Mouse (Mus musculus) hematopoietic stem cell, adult 5-6 weeks (primary cell): Measurements from ENCODE around the gene Pex5. TPM values are rescaled to one million over a fixed set of nuclear protein-coding genes. Genes with fewer than 3 reads are reported as not detected.
A peak's percentile ranks its signal among the peaks of the same experiment; 100 is the strongest.
"Not testable (repeated sequence)": the region's sequence is repeated elsewhere in the genome, so short reads cannot be mapped to it uniquely, and the experiment has no call there.

Source experiments
- ATAC-seq, 2 experiments: fragments of 125-278 bp in 1 of 2; replicated peaks in 1 of 2; 2 replicates each; pipeline ENCODE4 v1.8.0; 2016 to 2017; ENCODE audit warnings: inconsistent platforms in 2 of 2, mild to moderate bottlenecking in 2 of 2, moderate number of reproducible peaks in 2 of 2, low read depth in 1 of 2, moderate TSS enrichment in 1 of 2; ENCODE audit not compliant: low FRiP score in 2 of 2, poor library complexity in 2 of 2, severe bottlenecking in 2 of 2, insufficient read depth in 1 of 2, low TSS enrichment in 1 of 2
- total RNA-seq: library from RNA; stranded (forward); fragments of 172-1452, 232-1000 nt; gene quantifications from 2 replicates; pipeline ENCODE4 v1.2.3, GENCODE M21; 2017

Gene Pex5
- total RNA-seq, 1 experiment from 2014 or later = 23.6 TPM

DNA sequence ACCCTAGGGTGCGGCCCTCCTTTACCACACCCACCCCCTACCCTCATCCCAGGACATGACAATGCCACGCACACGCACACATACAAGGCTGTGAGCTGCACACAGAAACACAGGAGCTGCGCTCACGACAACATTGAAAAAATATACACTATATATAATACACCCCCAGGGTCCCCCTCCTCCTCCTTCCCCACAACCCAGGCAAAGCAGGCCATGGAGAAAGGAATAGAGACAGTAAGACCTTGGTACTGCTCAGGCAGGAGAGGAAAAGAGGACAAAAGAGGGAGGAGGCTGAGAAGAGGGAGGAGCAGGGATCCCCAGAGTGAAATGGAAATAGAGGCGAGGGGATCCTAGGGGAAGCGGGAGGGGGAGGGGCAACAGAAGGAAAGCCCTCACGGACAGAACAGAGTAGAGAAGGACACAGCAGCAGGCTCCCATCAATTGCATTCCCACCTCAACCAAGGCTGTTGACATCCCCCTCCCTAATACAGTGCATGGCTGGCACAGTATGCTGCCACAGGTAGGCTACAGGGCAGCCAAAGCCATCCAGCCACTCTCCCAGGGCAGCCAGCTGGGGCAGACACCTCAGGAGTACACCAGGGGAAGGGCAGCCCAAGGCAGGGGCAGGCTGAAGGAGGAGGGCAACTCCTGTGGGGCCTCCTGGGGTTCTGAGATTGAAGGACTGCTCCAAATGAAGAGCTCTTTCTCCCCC is 16.1 kb upstream of the Pex5 start:
- ATAC-seq = no peak

DNA sequence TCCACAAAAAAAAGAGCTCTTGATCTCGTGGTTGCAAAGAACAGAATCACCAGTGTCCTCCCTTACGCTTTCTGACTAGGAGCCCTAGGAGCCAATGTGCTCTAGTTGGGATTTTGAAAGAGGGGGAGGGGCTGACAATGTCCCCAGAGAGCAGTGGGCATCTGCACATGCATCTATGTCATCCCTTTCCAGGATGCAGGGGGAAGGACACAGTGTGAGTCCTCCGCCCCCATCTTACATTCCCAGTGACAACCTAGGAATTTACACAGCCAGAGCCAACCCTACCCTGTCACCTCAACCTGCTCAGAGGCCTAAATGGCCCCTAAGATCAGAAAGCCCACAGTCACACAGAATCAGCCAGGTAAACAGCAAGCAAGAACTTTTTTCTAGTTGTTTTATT is 15.5 kb upstream of the Pex5 start:
- no peak for ATAC-seq

DNA sequence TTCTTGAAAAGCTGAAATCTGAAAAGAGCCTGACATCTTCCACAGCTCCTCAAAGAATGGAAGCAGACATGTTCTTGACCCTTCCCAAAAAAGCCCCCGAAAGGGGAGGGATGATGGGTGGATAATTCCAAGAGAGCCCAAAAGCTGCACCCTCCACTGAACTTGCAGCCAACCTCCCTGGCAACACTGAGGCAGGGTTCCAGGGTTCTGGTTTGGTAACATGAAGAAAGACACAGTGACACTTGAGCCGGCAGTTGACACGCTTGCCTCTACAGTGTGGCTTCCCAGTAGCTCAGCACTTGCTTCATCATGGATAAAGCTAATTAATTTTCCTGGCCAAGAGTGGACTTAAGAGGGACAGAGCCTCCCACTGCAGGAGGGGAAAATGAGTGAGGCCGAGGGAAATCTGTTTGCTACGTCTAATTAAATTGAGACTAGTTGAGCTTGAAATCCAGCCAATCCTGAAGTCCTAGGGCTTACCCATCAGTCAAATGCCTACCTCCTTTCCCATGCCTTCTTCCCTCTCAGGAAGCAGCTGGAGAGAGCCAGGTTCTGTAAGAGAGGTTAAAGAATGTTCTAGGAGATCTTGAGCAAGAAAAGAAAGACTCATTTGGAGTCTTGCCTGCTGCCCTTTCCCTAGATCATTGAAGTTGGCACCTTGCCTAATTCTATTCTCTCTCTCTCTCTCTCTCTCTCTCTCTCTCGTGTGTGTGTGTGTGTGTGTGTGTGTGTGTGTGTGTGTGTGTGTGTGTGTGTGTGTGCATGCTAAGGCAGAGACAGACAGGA is 13.1 kb upstream of the Pex5 start:
- no peak for ATAC-seq

DNA sequence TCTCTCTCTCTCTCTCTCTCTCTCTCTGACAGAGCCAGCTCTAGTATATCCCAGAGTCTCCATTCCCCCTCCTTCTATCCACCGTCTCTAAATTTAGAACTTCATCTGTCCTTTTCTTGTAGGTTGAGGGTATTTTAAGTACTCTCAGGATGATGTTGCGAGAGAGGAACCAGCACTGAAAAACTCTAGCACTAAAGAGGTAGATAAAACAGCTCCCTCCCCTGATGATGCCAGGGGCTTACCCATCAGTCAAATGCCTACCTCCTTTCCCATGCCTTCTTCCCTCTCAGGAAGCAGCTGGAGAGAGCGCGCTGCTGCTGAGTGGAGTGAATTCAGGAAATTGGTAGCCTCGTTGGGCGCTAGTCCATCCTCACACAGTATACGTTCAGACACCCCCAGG is 12.4 kb upstream of the Pex5 start:
- ATAC-seq = no peak

DNA sequence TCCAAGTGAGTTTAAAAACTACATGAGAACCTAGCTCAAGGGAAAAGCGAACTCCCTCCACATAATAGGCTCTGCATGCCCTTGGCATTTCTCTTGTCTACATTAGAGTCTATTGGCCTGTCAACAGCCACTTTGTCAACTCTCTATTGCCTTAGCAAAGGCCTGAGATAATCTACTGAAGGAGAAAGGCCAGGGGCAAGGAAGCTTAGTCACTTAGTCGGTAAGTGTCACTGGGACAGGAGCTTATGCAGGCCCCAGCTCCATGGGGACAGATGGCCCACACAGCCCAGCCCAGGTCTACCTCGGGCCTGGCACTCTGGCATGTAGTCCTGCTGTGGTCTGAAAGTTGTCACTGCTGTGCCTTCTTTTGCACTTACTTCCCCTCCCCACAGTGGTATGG is 11.7 kb upstream of the Pex5 start:
- ATAC-seq = no peak

DNA sequence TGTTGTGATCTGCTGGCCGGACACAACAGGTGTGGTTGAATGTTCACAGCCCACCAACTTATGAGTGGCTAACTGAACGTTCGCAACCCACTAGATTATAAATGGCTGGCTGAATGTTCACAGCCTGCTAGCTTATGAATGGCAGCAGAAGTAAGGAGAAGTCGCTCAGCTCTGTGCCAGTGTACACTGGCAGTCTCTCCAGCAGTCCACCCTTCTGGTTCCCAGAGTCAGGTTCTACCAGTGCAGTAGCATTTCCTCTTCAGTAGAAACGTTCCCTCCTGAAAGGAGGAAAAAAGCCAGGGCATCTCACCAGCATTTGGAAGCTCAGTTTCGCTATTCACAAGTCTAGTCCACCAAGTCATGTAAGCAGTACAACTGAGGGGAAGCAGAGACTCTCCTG is 10.7 kb upstream of the Pex5 start:
- ATAC-seq = peak in 1 of 2 experiments; percentile 18; a peak in 1 of 4 replicates

DNA sequence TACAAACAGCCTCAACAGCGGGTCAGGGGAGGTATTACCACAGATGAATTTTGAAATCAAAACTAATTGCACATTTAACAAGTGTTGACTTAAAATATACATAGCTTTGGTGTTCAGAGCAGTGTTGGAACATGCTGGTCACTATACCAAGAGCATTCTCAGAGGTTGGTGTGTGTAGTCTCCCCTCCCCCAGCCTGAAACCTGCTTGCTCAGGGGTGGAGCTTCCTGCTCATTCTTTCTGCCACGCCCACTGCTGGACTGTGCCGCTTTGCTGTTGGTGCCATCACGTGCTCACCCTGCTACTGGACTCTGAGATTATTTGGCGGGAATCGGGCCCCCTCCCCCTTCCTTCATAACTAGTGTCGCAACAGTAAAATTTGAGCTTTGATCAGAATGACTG is 10.2 kb upstream of the Pex5 start:
- ATAC-seq = not testable (repeated sequence)

DNA sequence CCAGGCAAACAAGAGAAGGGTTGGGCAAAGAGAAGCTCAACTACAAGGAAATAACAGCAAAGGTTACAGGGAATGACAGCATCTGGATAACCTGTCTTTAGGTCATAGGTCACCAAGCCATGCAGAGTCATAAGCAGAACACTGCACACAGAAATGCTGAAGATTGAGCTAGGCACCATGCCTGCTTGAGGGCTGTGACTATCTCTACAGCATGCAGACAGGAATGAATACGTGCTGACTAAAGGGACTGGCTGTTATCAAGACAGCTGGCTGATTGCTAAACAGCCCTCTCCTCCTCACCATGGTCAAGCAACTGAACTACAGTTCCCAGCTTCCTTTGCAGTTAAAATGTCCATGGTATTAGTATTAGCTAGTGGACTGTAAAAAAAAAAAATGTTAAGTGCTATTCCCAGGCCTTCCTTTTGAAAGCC is 9.2 kb upstream of the Pex5 start:
- ATAC-seq = peak in 1 of 2 experiments; percentile 18; a peak in 1 of 4 replicates

DNA sequence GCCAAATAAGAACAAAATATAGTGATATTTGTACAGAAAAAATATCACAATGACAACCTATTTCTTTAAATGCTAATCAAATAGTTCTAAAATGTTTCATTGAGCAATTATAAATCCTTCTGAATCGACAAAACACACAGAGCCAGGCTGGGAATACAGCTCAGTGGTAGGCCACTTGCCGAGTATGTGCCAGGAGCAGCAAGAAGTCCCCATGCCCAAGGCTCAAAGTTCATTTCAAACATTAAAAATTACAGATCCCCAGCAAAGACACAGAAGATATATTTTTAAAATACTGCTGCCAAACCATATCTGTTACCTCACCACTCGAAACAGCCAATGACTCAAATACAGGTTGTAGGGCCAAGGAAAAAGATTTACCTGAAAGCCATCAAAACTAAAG is 3.8 kb upstream of the Pex5 start:
- no peak for ATAC-seq

DNA sequence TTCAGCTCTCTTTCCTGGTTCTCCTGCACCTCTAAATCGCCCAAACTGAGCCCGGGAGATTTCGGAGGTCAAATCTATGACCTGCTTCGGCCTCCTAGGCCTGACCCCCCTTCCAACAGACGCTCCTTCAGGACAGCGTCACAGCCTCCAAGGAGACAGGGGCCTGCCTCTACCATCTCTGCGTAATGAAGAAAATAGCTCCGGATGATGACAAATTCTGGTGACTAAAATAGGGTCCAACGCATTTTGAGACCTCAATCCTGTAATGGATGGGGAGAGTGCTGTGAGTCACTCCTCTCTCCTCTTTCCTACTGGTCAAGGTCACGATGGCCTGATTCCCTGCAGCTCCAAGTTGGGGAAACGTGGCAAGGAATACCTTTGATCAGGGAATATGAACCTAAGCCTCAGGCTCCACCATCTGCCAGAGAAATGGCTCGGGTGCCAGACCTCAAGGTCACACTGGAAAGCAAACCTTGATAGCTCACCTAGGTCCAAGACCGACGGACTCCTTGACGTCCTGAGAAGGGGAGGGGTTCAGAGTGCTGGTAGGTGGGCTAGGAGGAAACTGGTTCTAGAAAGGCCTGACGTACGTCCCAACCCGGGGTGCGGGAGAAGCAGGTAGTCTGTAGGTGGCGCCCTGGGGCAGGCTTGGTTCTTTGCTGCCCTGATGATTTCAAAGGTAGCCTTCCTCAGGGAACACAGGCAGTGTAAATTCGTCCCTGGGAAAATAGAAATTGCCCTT is 651 bp upstream of the Pex5 start:
- peak; percentile 86 to 87 for ATAC-seq

DNA sequence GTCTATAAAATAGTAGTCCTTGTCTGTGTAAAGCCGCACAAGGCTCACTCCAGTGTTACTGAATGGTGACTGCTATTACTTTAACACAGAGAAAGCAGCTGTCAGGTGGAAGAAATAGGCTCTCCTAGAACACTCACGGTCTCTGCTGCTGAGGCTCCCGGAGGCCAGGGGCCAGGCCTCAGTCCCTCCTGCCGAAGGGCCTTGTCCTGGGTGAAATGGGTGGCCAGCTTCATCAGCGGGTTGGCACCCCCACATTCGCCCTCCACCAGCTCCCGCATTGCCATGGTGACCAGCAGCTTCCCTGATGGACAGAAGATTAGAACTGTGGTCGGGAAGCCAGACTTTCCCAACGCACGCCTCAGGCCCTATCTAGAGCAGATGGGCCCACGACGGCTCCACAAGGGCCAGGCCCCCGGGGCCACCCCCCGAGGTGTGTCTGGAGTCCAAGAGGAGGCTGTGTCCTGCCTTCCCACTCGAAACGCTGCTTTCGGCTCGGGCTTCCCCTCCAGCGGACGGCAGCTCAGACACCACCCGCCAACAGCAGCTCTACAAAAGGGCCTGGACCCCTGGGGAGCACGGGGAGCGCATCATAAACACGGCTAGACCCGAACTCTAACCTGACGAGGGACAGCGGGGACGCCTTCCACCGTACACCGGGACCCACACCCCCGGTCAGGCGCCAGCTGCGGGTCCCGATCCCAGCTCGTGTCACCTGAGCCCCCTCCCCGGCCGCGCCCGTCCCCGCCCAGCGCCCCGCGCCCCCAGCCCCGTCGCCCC is 529 bp downstream of the Pex5 start:
- peak; percentile 16 to 33 for ATAC-seq

DNA sequence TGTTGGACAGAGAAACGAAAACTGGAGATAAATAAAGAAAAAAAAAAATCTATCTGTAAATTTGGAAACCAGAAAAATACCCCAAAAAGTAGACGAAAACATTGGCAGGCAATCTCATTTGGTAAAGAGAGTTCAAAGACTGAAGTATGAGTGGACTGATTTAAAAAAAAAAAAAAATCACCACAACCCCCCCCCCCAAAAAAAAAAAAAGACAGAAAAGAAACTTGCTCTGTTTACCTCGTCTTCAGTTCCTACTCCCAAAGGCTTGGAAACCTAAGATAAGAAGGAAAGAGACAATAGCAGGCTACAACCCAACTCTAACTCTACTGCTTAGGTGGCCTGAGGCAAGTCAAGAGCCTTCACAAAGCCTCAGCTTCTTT is 1.1 kb downstream of the Pex5 start:
- no peak for ATAC-seq

DNA sequence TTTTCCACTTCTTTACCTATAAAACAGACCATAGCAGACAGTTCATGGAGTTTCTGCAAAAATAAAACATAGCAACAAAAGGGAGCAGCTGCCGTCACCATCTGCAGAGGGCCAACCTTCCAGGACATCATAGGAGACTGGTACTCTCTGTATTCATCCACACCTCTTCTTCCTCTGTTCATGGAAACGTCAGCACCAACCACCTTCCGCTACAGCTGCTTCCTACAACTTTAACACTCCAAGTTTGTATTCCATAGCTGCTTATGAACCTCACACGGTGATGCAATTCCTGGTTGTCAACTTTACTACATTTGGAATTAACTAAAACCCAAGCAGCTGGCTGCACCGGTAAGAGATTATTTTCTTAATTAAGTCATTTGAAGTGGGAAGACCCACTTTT is 6.5 kb downstream of the Pex5 start:
- ATAC-seq = no peak

DNA sequence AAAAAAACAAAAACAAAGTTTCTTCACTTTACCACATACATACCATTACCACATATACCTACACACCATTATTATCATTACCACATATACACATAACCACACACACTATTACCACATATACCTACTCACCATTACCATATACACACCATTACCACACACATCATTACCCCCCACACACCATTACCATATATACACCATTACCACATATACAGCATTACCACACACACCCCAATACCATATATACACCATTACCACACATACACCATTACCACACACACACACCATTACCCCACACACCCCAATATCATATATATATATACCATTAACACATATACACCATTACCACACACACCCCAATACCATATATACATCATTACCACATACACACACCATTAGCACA is 7.7 kb downstream of the Pex5 start:
- peak in 1 of 2 experiments; percentile 50; a peak in 1 of 4 replicates for ATAC-seq

DNA sequence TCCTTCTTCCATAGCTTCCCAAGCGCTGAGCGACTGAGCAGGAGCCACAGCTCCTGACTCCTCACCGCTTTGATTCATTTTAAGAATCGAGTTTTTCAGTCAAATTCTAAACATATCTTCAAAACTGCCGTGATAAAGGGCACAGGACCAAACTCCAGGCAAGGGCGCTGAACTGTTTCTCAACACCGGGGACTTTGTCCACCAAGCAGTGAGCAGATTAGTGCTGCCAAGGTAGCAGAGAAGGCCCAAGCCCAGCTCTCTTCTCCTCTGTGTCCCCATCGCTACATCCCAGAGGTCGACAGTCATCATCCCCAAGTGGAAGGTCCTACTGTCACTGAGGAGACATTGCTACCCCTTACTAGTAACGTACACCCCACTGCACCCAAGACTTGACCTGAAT is 8.5 kb downstream of the Pex5 start:
- no peak for ATAC-seq

DNA sequence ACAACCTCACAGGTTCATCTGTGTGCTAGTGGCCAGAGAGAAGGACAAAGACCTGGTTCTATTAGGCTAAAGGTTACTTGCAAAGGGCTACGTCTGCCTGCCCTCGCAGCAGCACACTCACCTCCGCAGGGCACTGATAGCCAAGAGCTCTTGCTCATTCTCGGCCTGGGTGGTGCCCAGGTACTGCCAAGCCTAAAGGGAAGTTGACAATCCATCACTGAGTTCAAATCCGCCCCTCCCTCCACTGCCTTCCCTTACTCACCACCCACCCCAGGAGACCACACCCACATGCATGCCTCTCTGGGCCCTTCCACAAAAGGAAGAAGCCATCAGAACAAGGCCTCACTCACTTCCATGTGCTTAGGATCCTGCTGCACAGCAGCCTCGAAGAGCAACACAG is 15.1 kb downstream of the Pex5 start:
- ATAC-seq = no peak

DNA sequence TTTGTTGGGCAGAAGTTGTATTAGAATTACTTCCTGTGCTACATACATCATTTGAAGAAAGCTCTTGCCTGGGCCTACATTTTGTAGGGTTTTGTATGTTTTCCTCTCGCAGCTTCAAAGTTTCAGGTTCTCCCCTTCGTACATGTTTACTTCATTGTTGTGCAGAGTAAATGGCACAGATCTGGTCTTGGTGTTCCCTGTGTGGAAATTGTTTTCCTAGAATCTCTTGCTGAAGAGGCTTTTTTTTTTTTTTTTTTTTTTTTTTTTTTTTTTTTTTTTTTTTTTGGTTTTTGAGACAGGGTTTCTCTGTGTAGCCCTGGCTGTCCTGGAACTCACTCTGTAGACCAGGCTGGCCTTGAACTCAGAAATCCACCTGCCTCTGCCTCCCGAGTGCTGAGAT is 19.9 kb downstream of the Pex5 start:
- ATAC-seq = not testable (repeated sequence)
